Mouse (Mus musculus): Measurements from ENCODE around the gene Map3k9.

Map3k9 gene

GRCm38 (mm10) chr12:81781105-81781909 is at the start of gene Map3k9:
Map3k9 (minus strand) TSS chr12:81781175.
- DNase-seq, result peak; percentile 97

GRCm38 (mm10) chr12:81828355-81828754 is 47.4 kb upstream of the Map3k9 start:
- DNase-seq, result no peak

DNA sequence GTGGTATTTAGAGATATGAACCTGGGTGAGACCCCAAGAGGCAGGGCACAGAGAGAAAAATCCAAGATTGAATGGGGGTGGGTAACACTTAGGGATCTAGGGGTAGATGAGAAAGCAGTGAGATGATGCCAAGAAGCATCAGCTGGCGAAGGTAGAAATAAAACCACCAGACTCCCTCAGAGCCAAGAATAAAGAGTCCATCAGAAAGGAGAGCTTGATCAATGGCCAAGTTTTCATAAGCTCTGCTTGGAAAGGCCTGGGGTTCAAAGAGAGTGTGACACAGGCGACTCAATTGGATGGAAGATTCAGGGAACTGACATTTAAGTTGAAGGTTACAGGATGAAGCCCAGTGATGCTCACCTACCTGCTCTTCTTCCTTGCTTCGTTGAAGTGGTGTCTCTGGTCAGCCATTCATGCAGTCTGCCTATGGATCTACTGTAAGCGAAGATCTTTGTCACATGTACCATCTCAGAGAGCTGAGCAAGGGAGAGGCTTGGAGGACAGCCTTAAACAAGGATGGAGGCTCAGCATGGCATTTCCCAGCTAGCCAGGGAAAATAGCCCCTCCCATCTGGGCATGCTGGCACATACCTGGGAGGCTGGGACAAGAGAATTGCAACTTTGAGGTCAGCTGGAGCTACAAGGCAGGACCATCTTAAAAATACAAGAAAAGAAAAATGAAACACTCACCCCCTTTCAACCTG is 42.0 kb upstream of the Map3k9 start:
- peak; percentile 80 for DNase-seq

DNA sequence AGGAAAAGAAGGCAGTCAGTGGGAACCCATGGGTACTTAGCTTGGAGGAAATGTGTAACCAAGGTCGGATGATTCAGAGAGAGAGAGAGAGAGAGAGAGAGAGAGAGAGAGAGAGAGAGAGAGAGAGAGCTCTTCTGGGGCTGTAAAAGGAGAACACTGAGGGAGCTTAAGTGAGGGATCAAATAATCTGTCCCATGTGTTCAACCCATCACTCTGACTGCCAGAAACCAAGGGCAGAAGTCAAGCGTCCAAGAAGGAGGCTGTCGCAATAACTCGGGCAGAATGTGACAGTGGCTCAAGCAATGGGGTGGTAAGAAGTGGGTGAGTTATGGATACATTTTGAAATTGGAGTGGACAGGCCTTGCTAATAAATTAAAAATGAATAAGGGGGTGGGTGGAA is 41.2 kb upstream of the Map3k9 start:
- DNase-seq, result no peak

DNA sequence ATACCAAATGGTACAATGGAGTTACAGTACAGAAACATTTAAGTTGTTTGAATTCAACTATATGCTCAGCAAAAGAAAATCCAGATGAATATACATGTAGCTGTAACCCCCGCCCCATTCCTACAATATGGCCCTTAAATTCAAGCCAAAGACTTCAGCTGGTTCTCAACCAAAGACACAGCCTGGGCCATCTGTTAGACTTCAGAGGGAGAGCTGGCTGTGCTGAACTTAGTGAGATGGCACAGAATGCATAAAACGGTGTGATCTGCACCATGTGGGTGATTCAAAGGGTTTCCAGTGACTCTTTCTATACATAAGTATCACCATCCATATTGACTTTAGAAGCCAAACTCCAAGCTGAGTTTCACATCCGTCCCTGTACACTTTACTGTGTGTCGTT is 39.7 kb upstream of the Map3k9 start:
- peak; percentile 79 for DNase-seq

GRCm38 (mm10) chr12:81817126-81817505 is 36.1 kb upstream of the Map3k9 start:
- DNase-seq, result no peak

DNA sequence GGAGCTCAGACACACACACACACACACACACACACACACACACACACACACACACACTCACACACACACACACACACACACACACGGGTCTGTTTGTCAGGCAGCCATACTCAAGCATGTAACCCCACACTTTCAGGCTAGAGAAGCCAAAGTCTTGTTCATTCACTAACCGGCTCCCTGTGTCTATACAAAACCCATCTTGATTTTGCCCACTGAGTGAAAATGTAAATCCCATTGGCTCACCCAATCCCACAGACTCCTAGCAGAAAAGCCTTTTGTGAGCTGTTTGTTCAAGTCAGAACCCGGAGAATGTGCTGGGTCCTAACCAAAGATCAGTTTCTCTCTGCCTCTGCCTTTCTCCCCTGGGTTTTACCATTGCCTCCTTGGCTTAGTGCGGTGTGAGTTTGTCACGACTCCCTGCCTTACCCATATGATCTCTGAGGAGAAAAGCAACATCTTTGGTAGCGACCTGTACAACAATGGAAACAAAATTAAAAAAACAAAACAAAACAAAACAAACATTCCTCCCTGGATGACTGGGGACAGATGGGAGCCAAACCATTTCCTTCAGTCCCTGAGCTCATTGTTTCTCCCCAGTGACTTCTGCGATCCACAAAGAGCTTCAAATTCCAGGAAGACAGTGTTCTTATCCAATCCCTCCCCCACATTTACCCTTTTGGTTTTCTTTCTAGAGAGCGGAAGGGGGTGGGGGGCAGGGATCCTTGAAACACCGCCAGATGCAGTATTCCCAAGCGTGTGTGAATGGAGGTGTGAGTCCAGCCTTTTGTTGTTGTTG is 35.6 kb upstream of the Map3k9 start:
- no peak for DNase-seq

DNA sequence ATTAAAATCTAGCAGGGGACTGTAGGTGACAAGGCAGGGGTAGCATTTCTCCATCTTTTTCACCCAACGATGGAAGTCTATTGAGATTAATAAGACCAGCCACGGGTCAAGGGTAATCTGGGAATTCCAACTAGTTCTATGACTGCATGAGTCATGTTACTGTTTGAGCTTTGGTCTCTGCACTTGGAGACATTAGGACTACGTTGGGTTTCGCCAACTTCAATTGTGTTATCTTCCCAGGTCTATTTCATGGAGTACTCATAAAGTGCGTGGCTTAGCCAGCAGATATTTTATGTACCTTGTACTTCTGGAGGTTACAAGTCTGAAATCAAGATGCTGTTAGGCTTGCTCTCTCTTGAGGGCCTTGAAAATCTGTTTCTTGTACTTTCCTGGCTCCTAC is 33.8 kb upstream of the Map3k9 start:
- no peak for DNase-seq

DNA sequence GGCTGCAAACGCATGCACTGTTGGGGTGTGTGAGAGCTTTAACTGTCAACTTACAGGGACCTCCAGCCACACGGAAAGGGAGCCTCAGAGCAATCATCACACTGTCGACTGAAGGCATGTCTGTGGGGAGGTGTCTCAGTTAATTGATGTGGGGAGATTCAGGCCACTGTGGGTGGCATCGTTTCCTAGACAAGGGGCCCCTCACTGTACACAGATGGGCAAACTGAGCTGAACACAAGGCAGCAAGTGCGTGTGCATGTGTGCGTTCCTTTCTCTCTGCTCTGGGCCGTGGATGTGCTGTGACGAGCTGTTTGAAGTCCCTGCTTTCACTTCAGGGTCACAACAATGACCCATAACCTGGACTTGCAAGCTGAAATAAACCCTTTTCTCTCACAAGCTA is 29.4 kb upstream of the Map3k9 start:
- no peak for DNase-seq

DNA sequence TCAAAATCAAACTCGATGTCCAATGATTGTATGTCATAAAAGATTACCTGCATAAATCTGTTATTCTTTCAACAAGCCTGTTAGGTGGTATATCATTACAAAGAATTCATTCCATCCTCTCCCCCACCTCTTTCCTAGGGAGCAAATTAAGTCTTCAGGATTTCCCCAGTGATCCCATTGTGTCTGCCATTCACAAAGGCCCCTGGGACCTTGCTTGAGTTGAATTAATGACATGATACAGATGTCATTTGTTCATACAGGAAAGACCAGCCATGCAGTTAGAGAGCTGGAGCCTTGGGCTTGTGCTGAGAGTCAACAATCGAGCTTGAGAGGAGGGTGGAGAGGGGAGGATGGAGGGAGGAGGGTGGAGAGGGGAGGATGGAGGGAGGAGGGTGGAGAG is 27.6 kb upstream of the Map3k9 start:
- DNase-seq, result no peak

- DNase-seq, result peak; percentile 66
Observed at GRCm38 (mm10) chr12:81807953-81808352, 27.0 kb upstream of the Map3k9 start.

GRCm38 (mm10) chr12:81807529-81807837 is 26.5 kb upstream of the Map3k9 start:
- DNase-seq, result no peak

GRCm38 (mm10) chr12:81806759-81807528 is 26.0 kb upstream of the Map3k9 start:
- DNase-seq, result peak; percentile 79

GRCm38 (mm10) chr12:81806114-81806513 is 25.1 kb upstream of the Map3k9 start:
- DNase-seq, result no peak

- no peak for DNase-seq
Observed at GRCm38 (mm10) chr12:81803803-81804202, 22.8 kb upstream of the Map3k9 start.

- no peak for DNase-seq
Observed at GRCm38 (mm10) chr12:81803016-81803415, 22.0 kb upstream of the Map3k9 start.

DNA sequence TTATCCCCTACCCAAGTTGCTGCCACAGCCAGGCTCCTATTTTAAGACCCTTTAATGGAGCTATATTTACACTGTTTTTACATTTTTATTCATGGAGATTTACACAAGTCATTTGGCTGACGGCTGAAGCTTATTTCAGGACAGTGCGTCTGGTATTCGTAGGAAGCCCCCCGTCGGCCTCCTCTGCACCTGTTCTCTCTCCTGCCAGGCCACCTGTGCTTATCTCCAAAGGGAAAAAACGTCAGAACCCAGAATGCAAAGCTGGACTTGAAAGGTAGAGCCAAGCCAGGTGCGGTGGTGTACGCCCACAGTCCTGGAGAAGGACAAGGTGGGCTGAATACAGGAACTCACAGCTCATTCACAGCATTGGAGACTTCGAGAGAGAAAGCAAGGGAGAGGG is 20.2 kb upstream of the Map3k9 start:
- no peak for DNase-seq

DNA sequence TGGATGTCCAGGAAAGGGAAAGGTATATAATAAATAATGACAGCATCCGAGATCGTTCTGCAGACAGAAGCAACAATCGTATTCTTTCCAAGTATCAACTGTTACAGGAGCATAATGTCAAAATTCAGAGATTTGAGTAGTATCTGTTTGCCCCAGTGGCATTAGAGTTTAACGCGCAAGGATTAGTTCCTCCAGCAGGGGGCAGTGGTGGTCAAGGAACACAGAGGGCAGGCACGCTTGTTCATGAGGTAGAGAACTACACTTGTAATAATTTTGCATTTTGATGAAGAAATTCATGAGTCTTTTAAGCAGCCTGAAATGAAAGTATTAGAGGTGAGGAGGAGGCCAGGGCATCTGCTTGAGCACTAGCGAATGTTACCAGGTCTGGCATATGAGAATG is 15.6 kb upstream of the Map3k9 start:
- peak; percentile 84 for DNase-seq

DNA sequence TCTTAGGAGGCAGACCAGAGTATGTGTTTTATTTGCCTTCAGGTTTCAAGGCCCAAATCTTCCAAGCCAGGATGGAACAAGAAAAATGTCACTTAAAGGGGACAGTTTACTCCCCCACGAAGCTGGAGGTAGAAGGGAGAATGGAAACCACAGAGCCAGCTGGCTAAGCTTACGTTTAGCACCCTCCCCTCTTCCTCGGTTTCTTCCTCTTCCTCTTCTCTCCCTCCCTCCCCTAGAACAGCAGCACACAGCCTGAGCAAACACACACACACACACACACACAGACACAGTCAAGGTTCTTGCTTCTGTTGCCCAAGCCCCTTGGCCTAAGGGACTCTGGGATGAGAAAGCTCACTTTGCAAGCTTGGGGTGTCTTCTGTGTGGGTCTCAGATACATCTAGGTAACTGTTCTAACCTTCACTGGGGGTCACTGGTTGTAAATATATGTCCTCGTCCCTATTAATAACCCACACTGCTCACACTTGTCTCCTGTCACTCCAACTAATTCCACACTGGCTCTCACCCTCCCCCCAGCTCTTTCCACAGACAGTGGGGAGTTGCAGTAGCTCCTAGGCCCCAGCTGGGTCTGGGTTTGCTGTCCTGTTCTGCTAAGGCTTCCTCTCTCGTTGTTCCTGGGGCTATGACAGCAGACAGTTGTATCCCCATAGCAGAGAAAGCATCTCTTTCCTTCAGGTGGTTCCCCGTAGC is 11.7 kb upstream of the Map3k9 start:
- no peak for DNase-seq

DNA sequence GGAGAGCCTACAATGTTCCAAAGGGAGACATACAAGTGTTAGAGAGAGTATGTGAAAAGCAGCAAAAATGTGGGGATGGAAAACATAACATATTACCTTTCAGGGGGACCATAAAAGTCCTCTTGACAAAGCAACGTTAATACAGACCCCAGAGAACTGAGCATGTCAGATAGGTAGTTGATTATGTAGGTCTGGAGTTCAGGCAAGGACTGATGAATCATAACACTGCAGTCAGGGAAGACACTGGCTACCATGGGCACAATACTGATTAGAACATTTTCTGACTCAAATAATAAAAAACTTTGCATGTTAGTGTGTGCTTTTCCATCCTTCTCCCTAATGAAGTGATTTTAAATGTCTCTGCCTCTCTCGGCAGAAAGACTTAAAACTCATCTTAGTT is 8.5 kb upstream of the Map3k9 start:
- no peak for DNase-seq

GRCm38 (mm10) chr12:81788672-81789084 is 7.7 kb upstream of the Map3k9 start:
- DNase-seq, result peak; percentile 98

DNA sequence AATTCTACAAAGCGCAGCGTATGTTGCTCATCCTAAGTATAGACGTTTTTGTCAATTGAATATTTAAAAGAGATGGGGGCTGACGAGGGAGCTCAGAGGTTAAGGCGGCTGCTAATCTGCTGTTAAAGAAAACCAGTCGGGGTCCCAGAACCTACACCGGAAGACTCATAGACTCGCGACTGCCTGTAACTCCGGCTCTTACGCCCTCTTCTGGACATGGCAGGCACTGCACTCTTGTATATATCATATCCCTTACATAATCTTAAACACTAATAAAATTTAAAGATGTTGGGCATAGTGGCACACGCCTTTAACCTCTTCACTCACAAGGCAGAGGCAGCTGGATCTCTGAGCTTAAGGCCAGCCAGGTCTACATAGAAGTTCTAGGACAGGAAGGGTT is 6.3 kb upstream of the Map3k9 start:
- DNase-seq, result no peak
